Mouse (Mus musculus): Measurements from ENCODE around the gene Rims1.

DNA sequence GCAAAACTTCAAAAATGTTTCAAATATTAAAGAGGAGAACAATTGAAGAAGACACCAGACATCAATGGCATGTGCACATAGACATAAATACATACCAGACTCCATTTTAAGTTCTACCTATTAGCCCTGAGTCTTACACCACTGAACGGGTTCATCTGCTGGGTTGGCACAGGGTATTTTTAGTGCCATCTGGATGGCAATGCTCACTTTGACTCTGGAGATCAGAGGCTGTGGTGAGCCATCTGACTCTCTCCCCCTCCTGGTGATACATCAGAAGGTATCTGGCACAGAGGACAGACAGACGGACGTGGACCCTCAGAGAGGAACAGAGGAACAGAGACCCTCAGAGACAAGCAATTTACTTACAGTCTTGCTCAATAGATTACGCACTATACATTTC lies 544.1 kb downstream of the Rims1 start:
- TF ChIP-seq POLR2A (IDR thresholded peaks at IDR 0.05; ENCODE audit: low read depth, low read length), result no peak
- TF ChIP-seq CTCF (IDR thresholded peaks at IDR 0.05; ENCODE audit: borderline replicate concordance, insufficient read depth, low read length), result no peak
